Mouse (Mus musculus) liver, embryonic 15.5 days (tissue): ENCODE measurements around the gene Snx30. TPM values are rescaled to one million over a fixed set of nuclear protein-coding genes. Genes with fewer than 3 reads are reported as not detected.

Source experiments
- ATAC-seq: fragments of 200-750 bp; cut with Nextera tagmentation; 2 replicates; pipeline ENCODE4 v1.8.0; 2017; ENCODE audit warnings: moderate number of reproducible peaks, mild to moderate bottlenecking, moderate library complexity; ENCODE audit not compliant: insufficient read depth
- H3K27ac ChIP-seq: fragments of 300-500 bp; sonication (generic); replicated peaks from 2 replicates; pipeline ENCODE4 v1.5.1; 2015; ENCODE audit warnings: mild to moderate bottlenecking, inconsistent platforms
- H3K27me3 ChIP-seq: fragments of 300-500 bp; sonication (generic); 2 replicates; pipeline ENCODE4 v1.6.1; 2015; ENCODE audit warnings: mild to moderate bottlenecking, inconsistent platforms
- H3K36me3 ChIP-seq: fragments of 300-500 bp; sonication (generic); replicated peaks from 2 replicates; pipeline ENCODE4 v1.6.1; 2015; ENCODE audit warnings: moderate library complexity, mild to moderate bottlenecking, inconsistent platforms
- H3K4me1 ChIP-seq: fragments of 300-500 bp; sonication (generic); replicated peaks from 2 replicates; pipeline ENCODE4 v1.6.1; 2015; ENCODE audit warnings: inconsistent platforms
- H3K4me2 ChIP-seq: fragments of 300-500 bp; sonication (generic); 2 replicates; pipeline ENCODE4 v1.6.1; 2015; ENCODE audit warnings: moderate library complexity, mild to moderate bottlenecking, inconsistent platforms
- H3K4me3 ChIP-seq: fragments of 300-500 bp; sonication (generic); replicated peaks from 2 replicates; pipeline ENCODE4 v1.5.1; 2015; ENCODE audit warnings: mild to moderate bottlenecking, inconsistent platforms
- H3K9ac ChIP-seq: fragments of 300-500 bp; sonication (generic); 2 replicates; pipeline ENCODE4 v1.6.1; 2015; ENCODE audit warnings: moderate library complexity, mild to moderate bottlenecking, inconsistent platforms
- H3K9me3 ChIP-seq: fragments of 300-500 bp; sonication (generic); replicated peaks from 2 replicates; pipeline ENCODE4 v1.6.1; 2016; ENCODE audit warnings: inconsistent platforms
- WGBS: fragments of 180-500 bp; shearing (Covaris S2); methylation state at CpG from one replicate; pipeline ENCODE4 v1.1.7; 2015; ENCODE audit warnings: mixed read lengths; ENCODE audit not compliant: insufficient replicate concordance; 5-methylcytosine and 5-hydroxymethylcytosine counted together
- polyA plus RNA-seq: library from polyadenylated mRNA; unstranded; fragments of >200 nt; fragmentation: Nextera tagmentation; extraction: Ambion mirVana; gene quantifications from 2 replicates; pipeline ENCODE4 v1.2.1, GENCODE M21; 2015

The Snx30 gene
- polyA plus RNA-seq, result 3.7 and 4.3 TPM in 2 replicates

- no peaks in the 10 kb centered on the region for H3K36me3 ChIP-seq
- no peaks in the 10 kb centered on the region for H3K9me3 ChIP-seq
- peaks cover 61% of the 10 kb centered on the region for H3K4me1 ChIP-seq
- 4% methylated on average over 45 of the region's 45 CpGs for WGBS
- H3K9ac ChIP-seq, result peak within 1 kb of the TSS; percentile 85
- H3K4me2 ChIP-seq, result peak within 1 kb of the TSS; percentile 99
- H3K4me3 ChIP-seq, result peak within 1 kb of the TSS; percentile 91
- no peaks in the 10 kb centered on the region for H3K27me3 ChIP-seq
- H3K27ac ChIP-seq, result peak within 1 kb of the TSS; percentile 79
- peak; percentile 84 for ATAC-seq
These were observed at the start of gene Snx30 for GRCm38 (mm10) chr4:59805181-59805967. Gene Snx30 (plus strand): TSS chr4:59805840.

DNA sequence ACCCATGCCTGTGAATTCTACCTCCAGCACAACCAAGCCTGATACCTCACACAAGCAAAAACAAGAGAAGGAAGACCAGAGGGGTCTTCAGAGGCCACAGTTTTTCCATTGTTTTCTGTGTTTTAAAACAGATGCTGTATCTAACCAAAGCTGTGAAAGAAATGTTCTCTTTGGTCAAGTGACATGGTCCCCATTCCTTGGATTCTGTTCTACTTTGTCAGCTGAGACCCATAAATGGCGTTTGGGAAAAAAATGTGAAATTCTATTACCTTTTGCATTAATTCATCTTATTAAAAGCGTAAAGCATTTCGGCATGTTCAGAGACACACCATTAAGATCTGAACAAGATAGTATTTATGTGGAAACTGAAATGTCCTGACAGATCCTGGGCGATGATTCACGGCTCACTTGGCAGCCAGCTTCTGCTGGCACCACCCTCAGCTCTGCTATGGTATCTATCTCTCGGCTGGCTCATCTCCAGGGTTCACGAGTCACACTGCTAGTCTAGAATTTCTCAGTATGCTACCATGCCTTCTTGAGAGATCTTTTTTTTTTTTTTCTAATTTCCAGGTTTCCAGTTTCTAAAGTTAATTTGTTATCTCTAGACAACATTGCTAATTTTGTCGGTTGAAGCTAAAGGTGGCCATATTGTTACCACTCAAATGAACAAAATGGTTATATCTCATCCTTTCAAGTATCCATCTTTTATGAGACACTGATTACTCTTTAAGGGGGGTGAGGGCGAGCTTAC lies 49.1 kb upstream of the Snx30 start:
- H3K9ac ChIP-seq, result no peak overlapping the region
- H3K4me3 ChIP-seq, result no peak overlapping the region
- H3K27me3 ChIP-seq, result no peaks in the 10 kb centered on the region
- H3K4me2 ChIP-seq, result no peak overlapping the region
- H3K9me3 ChIP-seq, result no peaks in the 10 kb centered on the region
- no peak for ATAC-seq
- 58% methylated on average over 9 of the region's 9 CpGs for WGBS
- no peak overlapping the region for H3K27ac ChIP-seq
- peaks cover 3% of the 10 kb centered on the region; the same call in 1 of the 2 replicates for H3K4me1 ChIP-seq
- 0 out of 2 replicates have a peak, but pooled peaks cover 6% of the 10 kb centered on the region for H3K36me3 ChIP-seq

DNA sequence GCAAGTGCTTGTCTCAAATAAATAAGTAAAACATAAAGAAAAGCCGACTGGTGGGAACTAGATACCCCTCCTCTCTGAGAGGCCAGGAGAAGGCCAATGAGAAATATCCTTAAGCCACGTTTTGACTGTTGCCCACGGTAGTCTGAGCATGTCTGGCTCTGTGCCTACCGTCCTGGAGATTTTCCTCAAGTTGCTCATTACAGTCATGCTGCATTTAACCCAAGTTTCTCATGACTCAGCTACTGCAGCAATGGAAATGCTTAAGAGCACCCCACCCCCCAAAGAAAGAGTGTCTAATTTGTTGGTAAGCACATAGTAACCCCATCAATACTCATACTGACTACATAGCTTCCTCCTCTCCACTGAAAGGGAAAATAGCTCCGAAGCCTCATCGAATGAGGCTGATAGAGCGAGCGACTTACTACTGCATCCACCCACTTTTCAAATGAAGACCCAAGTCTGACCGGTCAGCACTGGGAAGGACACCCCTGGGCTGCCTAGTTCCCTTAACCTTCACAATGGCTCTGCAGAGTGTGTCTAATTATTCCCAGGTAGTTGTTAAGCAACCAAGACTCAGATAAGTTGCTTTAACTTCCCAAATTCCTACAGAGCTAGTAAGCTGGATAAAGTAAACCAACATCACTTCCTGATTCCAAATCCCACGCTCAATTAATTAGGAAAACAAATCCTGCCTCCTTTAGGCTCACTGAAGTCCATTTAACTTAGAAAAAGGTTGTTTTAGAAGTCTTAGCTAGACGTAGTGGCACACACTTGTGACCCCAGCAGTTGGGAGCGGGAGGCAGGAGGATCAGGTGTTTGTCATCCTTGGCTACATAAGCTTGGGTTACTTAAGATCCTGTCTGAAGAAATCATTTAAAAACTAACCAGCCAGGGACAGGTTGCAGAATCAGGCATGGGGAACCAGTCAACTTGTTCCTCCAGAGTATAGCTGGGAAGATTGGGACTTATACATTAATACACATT lies 47.9 kb upstream of the Snx30 start:
- H3K9me3 ChIP-seq, result no peaks in the 10 kb centered on the region
- H3K4me1 ChIP-seq, result peaks cover 3% of the 10 kb centered on the region; the same call in 1 of the 2 replicates
- no peak overlapping the region for H3K4me3 ChIP-seq
- no peak overlapping the region for H3K9ac ChIP-seq
- no peaks in the 10 kb centered on the region for H3K27me3 ChIP-seq
- no peak overlapping the region for H3K4me2 ChIP-seq
- H3K36me3 ChIP-seq, result 0 out of 2 replicates have a peak, but pooled peaks cover 2% of the 10 kb centered on the region
- H3K27ac ChIP-seq, result no peak overlapping the region
- no peak for ATAC-seq
- 71% methylated on average over 12 of the region's 12 CpGs for WGBS

DNA sequence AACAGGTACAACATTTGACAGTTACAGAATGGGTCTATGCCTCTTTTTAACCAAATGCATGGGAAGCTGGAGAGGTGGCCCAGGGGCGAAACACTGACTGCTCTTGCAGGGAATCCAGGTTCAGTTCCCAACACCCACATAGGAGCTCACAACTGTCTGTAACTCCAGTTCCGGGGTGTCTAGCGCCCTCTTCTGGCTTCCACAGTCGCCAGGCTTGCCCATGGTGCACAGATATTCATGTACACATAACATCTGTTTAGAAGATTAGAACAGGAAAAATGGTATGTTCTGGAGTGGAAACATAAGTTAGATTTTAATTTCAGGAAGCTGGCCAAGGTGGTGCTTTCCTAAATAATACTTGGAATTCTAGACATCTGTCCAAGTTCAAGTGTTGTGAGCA lies 45.6 kb upstream of the Snx30 start:
- H3K9me3 ChIP-seq, result no peaks in the 10 kb centered on the region
- H3K27me3 ChIP-seq, result no peaks in the 10 kb centered on the region
- H3K4me1 ChIP-seq, result peaks cover 3% of the 10 kb centered on the region
- no peak overlapping the region for H3K27ac ChIP-seq
- H3K9ac ChIP-seq, result no peak overlapping the region
- whole genome bisulfite sequencing, result 54% methylated on average over 4 of the region's 4 CpGs
- H3K36me3 ChIP-seq, result no peaks in the 10 kb centered on the region
- no peak for ATAC-seq
- no peak overlapping the region for H3K4me3 ChIP-seq
- no peak overlapping the region for H3K4me2 ChIP-seq

DNA sequence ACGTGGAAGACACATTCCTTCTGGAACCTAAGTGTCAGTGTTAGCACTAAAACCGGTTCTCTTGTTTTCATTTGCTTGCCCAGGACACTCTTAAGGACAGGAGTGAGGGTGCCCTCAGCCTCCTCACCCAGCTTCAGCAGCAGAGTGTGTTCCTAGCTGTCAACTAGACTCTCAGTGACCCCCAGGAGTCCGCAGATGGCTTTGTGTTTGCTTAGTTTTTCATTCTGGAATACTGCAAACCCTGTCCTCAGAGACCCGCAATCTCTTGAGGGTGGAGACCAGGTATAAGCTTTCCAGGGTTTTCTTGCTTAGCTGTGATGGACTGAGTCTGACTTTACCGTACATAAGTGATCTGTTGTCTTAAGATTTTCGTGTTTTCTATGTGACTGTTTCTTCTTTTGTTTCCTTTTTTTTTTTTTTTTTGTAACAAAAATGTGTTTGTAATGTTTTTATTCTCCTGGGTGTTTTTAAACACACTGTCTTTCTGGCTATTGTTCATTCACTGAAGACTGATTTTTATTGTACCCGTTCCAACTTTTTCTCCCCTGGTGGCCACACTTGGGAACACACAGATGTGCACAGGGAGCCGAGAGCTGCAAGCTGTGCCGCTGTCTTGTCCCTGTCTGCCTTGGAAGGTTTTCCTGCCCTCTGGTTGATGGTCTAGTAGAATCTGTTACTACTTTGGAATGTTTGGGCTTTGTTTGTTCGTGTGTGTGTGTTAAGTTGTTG lies 44.8 kb upstream of the Snx30 start:
- H3K4me2 ChIP-seq, result no peak overlapping the region
- no peak overlapping the region for H3K27ac ChIP-seq
- no peak for ATAC-seq
- peaks cover 6% of the 10 kb centered on the region; the same call in 1 of the 2 replicates for H3K4me1 ChIP-seq
- H3K9ac ChIP-seq, result no peak overlapping the region
- no peaks in the 10 kb centered on the region for H3K9me3 ChIP-seq
- no peaks in the 10 kb centered on the region for H3K36me3 ChIP-seq
- WGBS, result 54% methylated on average over 10 of the region's 10 CpGs
- H3K27me3 ChIP-seq, result no peaks in the 10 kb centered on the region
- no peak overlapping the region for H3K4me3 ChIP-seq

- Histone ChIP-seq H3K4me2 (no peak overlapping the region), H3K9me3 (no peaks in the 10 kb centered on the region), H3K27me3 (no peaks in the 10 kb centered on the region), H3K9ac (no peak overlapping the region), H3K4me3 (no peak overlapping the region), H3K36me3 (no peaks in the 10 kb centered on the region), H3K27ac (no peak overlapping the region), H3K4me1 (peaks cover 6% of the 10 kb centered on the region; the same call in 1 of the 2 replicates)
- WGBS, result 58% methylated on average over 4 of the region's 4 CpGs
- ATAC-seq, result no peak
These were observed 44.3 kb upstream of the Snx30 start for GRCm38 (mm10) chr4:59761365-59761729.

- Histone ChIP-seq H3K27ac (no peak overlapping the region), H3K4me3 (no peak overlapping the region), H3K4me1 (peaks cover 6% of the 10 kb centered on the region; the same call in 1 of the 2 replicates), H3K9me3 (no peaks in the 10 kb centered on the region), H3K27me3 (no peaks in the 10 kb centered on the region), H3K36me3 (peaks cover 3% of the 10 kb centered on the region), H3K9ac (no peak overlapping the region), H3K4me2 (peak overlapping the region; percentile 13; the same call in 1 of the 2 replicates)
- ATAC-seq, result no peak
- WGBS, result 42% methylated on average over 7 of the region's 7 CpGs
These were observed 40.7 kb upstream of the Snx30 start for GRCm38 (mm10) chr4:59764950-59765349.

DNA sequence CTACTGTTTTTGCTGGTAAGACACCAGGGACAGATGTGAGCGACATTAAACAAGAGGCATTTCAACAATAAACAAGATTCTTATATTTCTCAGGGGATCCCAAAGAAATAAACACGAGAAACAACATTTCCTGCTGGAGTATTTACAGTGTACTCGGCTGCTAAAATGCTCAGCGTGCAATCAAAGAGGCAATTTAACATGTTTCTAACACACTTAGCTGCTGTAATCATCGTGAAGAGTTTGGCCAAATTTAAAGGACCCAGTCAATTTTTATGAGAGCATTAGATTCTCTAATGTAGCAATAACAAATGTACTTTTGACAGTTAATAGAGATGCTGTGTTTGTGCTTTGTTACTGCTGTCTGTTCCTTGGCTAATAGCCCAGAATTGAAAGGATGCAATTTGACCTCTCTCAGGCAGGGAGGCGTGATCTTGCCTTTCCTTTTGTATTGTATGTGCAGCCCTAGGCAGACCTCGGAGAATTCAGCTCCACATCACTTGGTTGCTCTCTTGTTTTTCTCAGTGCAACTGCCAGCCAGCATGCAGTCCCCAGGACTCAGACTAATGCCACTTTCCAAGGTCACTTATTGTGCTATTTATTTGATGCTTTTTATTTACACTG lies 40.1 kb upstream of the Snx30 start:
- H3K4me3 ChIP-seq, result no peak overlapping the region
- no peak for ATAC-seq
- H3K4me1 ChIP-seq, result peaks cover 6% of the 10 kb centered on the region; the same call in 1 of the 2 replicates
- no peak overlapping the region for H3K27ac ChIP-seq
- H3K4me2 ChIP-seq, result peak overlapping the region; percentile 13; the same call in 1 of the 2 replicates
- H3K9me3 ChIP-seq, result no peaks in the 10 kb centered on the region
- no peaks in the 10 kb centered on the region for H3K27me3 ChIP-seq
- H3K9ac ChIP-seq, result no peak overlapping the region
- H3K36me3 ChIP-seq, result peaks cover 8% of the 10 kb centered on the region
- WGBS, result 42% methylated on average over 7 of the region's 7 CpGs

GRCm38 (mm10) chr4:59767717-59768116 lies 37.9 kb upstream of the Snx30 start:
- WGBS, result 17% methylated on average over 2 of the region's 2 CpGs
- Histone ChIP-seq H3K9ac (no peak overlapping the region), H3K4me2 (no peak overlapping the region), H3K4me1 (peaks cover 6% of the 10 kb centered on the region; the same call in 1 of the 2 replicates), H3K4me3 (no peak overlapping the region), H3K27me3 (no peaks in the 10 kb centered on the region), H3K27ac (no peak overlapping the region), H3K36me3 (peaks cover 30% of the 10 kb centered on the region), H3K9me3 (no peaks in the 10 kb centered on the region)
- ATAC-seq, result no peak
